Mouse (Mus musculus) brain, embryonic 18.5 days (tissue): Measurements from ENCODE around the gene Zc3h12a.

Experiments
- DNase-seq: peaks from one replicate; pipeline ENCODE4 v3.0.0-alpha.2; 2012; ENCODE audit warnings: low read depth, low spot score

Gene Zc3h12a

DNA sequence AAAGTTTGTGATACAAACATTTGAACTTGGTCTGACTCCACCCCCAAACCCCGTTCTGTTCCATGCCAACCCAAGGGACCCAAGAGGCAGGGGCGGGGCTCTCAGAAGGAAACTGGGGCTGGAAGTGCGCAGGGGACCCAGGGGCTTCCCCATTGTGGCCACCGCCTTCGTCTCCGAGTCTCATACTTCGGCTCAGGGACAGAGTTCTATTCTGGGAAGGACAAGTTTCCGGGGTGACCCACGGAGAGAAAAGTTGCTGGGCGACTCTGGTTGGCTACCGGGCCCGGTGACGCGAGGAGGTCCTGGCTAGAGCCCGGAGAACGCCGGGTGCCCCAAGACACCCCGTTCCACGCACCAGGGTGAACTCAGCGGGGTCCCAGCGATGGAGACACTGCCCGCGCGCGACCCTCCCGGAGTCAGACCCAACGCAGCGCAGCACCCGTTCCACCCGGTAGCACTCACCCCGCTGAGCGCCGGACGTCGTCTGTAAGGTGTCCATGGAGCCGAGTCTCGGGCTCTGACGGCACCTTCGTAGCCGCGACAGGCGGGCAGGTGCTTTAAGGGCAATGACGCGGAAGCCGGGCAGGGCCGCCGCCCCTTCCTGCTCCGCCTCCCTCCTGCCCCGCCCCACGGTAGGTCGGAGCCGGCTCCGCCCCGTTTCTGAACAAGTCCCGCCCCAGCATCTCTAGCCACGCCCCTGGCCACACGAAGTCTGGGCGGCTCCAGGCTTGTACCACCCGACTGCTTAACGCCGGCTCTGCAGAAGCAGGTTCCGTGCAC, at the start of gene Zc3h12a:
Gene Zc3h12a, minus strand, starts transcription at position 536 of the 780 bp plus-strand sequence.
- no peak for DNase-seq

DNA sequence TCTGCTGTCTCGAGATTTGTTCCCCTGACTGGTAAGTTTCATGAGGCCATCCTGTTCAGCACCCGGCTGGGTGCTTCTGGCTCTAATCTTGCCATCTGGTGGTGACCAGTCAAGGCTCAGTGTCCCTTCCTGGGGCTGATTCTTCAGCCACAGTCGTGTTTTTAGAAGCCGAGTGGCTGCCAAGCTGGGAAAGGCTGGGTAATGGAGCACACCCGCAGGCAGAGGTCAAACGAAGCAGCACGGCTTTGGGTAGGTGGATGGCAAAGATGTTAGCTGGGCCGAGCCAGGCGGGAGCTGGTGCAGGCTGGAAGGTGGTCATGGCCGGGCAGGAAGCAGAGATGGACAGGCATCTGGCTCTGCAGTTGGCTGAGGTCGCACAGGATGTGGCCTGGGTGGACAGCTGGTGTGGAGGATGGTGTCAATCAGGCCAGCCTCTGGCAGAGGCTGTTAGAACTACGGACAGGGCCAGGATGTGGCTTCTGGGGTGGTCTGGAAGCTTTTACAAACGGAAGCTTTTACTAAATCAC, 49.1 kb upstream of the Zc3h12a start:
- DNase-seq, result no peak

DNA sequence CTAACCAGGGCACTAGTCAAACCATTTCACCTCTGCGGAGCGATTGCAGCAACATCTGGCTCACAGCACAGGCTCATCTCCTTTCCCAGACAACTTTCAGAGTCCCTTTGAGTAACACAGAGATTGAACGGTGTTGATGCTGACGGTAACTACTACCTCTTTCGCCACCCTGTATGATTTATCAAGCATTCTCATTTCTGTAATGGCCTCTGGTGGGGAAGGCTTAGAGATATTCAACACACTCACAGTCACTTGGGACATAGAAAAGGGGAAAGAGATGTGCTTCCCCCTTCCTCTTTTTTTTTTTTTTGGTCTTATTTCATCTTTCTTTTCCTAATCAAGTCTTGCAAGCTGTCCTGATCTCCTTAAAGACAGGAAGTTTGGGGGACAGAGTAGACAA, 48.5 kb upstream of the Zc3h12a start:
- no peak for DNase-seq

DNA sequence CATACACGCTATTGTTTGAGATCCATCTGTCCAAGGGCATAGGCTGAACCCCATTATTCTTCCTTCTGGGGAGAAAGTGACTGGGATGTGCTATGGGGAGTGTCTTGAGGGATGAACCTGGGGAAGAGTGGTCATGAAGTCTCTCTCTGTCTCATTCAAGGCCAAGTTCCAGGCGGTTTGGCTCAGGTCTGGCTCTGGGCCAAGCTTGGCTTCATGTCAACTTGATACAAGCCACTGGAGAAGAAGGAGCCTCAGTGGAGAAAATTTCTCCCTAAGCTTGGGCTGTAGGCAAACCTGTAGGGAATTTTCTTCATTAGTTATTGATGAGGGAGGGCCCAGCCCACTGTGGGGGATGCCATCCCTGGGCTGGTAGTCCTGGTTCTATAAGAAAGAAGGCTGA, 48.0 kb upstream of the Zc3h12a start:
- DNase-seq, result no peak

DNA sequence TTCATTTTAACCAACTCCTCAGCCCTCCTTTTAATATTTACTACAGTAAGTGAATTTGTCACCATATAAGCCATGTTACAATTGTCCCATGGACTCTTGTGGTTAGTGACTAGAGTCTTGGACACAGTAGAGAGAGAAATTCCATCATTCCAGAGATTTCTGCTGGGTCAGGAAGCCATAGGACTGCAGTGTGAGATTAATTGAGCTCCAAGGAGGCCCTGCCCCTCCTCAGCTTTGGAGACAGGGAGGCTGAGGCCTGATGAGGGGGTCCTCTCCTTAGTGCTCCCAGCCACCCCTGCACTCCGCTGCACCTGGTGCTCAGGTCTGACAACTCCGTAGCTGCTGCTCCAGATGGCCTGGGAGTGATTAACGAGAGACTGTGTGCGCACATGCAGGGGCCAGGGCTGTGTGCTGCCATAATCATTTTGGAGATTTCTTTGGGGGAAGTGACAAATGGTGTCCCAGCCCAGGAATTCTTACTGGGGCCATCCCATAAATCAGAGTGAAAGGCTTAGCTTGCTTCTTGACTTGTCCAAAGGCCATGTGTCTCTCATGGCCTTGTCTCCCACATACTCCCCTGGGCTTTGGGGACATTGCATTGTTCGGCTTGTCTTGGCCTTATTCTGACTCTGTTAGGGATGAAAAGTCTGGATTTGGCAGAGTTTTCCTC, 47.0 kb upstream of the Zc3h12a start:
- DNase-seq, result no peak

DNA sequence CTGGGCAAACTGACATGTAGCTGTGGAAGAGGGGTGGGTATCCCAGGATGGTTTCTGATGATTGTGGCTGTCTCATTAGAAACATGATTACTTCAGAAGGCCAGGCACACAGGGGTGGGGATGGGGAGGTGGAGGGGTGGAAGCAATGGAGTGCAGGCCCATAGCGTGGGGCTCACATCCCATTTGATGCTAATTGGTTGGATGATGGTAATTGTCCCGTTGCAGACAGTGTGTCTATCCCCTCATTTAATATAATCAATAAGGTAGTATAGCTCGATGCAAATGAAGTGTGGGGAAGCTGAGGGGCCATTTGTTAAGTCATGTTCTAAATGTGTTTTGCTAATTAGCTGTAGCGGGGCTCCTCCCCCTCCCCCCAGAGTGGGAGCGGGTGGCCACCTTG, 45.5 kb upstream of the Zc3h12a start:
- DNase-seq, result no peak

DNA sequence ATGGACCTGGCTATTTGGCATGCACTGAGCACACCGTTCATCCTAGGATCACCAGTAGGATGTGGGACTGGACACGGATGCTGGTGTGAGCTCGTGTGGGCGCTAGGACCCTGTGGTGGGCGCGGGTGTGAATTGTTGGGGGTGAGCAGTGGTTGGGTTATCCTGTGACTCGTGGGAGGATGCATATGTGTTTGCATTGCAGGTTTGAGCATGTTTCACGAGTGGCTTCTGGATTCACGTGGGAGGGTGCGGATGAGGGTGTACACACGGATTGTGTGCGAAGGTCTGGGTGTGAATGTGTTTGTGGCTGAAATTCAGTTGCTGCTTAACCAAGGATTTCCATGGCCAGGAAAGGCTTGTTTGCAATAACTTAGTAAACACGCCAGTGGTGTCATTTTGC, 45.1 kb upstream of the Zc3h12a start:
- no peak for DNase-seq

DNA sequence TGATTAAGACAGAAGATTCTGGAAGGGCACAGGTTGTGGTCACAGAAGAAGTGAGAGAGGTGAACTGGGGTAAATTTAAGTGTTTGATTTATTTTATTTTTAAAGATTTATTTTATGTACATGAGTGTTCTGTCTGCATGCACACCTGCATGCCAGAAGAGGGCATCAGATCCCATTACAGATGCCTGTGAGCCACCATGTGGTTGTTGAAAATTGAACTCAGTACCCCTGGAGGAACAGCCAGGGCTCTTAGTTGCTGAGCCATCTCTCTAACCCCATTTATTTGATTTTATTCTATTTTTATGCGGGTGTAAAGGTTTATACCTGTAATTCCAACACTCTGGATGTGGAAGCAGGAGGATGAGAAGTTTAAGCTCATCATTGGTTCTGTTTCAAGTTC, 40.1 kb upstream of the Zc3h12a start:
- no peak for DNase-seq

DNA sequence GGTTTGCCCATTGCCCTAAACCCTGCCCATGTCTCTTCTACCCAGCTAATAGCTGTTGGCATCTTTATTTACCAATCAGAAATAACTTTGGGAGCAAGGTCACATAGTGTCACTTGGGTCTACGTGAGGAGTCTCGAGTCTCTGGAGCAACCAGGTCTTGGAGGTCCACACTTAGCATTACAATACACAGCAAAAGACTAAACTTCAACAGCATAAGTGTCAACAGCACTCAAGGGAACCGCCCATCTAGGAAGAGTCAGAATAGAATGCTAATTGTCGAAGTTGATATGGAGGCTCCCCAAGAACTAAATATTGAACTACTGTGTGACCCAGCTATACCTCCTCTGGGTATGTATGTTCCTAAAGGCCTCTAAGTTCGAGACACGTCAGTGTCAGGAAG, 37.2 kb upstream of the Zc3h12a start:
- DNase-seq, result no peak

DNA sequence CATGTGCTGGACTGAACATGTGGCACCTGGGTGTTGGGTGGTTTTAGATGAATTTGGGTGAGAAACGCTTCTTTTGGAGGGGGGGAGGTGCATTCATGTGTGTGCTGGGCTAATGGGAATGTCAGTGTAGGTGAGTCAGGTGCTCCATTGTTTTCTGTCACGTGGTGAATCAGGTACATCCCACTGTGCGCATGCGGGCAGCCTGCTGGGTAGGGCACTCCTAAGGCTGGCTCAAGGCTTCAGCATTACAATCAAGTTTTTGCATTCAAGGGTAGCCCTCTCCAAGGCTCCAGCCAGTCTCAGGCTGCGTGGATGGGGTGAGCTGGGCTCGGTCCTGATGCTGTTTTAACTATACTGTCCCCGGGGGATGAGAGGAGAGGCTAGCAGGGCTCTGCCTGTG, 35.1 kb upstream of the Zc3h12a start:
- no peak for DNase-seq

DNA sequence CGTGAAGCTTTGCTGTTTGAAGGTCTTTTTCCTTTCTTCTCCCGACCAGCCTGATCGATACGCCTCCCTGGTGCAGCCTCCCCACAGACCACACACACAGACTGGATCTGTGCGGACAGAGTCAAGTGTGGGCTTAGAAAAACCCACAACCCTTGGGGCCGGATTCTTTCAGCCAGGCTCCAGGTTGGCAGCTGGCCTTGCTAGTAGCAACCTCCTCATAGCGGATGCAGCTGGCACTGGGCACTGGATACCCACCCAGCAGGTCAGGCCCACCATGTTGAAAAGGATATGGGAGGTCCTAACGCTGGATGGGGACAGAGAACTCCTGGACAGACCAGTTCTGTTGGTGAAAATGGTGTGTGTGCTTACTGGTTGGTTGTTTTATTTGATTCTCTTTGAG, 33.8 kb upstream of the Zc3h12a start:
- DNase-seq, result no peak

DNA sequence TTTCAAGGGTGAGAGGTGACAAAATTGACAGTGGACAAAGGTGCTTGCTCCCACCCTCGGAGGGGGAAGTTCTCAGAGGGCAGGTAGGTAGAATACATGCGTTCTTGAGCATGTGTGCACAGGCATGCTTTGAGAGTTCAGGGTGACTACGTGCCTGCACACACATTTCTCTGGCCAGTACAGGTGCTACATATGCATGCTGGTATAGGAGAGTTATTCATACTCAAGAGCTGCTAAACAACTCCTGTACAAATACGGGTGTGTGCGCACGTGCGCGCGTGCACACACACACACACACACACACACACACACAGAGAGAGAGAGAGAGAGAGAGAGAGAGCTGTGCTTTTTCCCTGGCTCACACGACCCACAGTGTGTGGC, 33.3 kb upstream of the Zc3h12a start:
- no peak for DNase-seq

DNA sequence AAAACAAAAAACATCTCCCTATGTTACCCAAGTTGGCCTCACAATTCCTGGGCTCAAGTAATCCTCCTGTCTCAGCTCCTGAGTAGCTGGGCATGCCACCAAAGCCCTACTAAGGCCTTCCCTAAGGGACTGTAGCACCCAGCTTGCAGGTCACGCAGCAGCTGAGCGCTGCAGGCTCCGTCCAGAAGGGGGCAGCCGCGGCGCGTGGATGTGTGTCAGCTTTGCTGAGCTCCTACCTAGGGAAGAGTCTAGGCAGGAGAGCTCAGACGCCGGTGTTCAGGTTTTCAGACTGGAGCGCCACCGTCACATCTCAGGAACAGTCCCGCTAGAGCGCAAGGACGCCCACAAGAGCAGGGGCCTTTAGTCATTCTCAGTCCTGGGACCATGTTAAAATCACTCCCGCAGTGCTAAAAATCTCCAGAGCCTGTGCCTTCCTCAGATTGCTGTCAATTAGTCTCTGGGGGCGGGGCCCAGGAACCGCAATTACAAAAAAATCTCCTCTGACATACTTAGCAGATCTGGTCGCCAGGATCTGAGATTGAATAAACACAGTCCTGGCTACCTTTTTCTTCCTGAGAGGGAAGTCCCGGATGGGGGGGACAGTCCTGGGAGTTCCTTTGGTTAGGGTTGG, 32.8 kb upstream of the Zc3h12a start:
- peak; percentile 66 for DNase-seq

DNA sequence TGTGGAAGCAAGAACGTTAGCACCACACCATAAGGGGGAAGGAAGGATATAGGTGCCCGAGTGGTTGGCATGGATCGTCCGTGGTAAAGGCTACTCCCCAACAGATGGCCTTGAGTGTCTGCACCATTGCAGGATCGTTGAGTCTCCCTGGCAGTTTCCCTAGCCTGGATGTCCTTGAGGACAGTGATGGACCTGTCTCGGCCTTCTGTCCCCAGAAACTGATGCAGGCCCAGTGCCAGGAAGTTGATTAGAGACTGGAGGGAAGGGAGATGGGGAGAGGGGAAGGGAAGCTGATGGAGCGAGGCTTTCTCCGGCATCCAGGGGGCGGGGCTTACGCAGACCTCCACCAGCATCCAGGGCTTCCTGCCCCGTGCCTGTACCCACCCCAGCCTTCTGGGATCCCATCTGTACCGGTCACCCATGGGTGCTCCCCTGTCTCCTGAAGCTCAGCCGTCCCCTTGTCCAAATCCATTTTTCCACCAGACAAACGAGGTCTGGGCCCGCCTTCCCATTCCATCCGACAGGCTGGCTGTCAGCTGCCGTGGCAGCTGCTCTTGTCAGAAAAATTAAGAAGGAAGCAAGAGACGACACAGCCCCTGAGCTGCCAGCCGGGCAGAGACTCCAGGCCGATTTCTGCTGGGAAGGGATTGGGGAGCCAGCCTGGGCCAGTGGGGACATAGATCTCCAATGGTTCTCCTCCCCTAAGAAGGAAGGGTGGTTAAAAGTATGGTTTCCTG, 31.1 kb upstream of the Zc3h12a start:
- no peak for DNase-seq

DNA sequence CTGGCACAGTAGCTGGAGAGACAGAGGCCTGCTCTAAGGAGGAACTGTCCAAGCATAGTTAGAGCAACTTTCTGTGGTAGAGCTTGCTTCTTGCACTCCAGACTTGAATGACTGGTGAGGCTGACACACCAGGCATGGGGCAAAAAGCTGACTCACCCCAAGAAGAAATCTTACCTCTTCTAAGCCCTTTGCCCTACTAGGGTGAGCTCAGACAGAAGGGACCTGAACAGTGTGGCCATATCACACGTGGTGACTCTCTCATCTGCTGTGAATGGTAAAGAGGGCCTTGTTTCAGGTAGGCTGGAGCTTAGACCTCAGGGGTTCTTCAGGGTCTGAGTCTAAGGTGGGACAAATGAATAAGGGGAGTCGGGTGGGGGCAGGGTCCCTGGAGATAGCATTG, 30.4 kb upstream of the Zc3h12a start:
- no peak for DNase-seq

DNA sequence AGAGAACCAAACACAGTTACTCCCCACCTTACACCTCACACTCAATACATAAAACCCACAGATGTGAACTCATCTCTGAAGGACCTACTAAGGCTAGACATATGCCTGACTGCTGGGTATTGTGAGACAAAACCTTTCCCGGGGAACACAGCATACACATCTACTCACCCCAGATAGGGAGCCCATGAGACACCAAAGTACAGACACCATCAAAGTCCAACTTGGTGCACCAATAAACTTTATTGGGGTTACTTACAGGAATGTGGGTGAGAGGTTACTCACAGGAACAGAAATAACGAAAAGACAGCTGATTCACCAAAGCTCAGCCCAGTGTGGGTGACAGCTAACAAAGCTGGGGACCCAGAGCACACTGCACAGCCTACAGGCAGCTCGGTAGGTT, 29.7 kb upstream of the Zc3h12a start:
- no peak for DNase-seq

DNA sequence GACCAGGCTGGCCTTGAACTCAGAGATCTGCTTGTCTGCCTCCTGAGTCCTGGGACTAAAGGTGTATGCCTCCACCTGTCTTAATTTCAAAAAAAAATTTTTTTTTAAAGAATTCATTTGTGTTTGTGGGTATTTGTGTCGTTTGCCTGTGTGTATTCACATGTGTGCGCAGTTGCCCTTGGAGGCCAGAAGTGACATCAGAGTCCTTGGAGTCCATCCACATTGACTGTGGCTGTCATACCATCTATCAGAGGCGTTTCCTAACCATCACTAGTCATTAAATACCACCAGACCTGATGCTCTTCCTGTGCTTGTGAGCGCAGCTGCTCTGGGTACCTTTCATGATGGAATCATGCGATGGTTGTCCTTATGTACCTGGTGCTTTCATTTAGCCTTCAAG, 28.0 kb upstream of the Zc3h12a start:
- no peak for DNase-seq

DNA sequence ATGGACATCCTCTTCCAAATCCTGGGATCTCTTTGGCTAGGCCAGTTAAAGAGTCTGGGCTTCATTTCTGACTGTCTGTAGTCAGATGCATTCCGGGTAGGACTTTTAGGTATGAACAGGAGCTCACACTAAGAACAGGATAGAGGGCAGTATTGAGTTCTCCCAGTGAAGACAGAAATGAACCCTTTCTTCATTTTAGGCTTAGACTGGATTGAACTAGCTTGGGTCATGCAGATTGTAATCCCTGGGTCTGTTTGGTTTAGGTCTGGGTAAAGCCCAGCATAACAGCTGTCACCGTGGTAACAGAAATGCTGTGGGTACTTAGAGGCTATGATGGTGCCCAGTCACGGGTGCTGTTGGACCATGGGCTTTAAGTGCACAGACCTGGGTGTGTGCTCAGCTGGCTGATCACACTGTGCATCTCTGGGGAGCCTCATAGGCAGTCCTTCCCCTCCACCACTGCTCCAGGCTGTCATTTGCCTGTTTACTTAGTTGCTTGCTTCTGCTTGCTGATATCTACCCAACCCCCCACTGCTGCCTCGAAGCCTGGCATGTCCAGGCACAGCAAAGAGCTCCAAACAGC, 26.1 kb upstream of the Zc3h12a start:
- DNase-seq, result no peak

DNA sequence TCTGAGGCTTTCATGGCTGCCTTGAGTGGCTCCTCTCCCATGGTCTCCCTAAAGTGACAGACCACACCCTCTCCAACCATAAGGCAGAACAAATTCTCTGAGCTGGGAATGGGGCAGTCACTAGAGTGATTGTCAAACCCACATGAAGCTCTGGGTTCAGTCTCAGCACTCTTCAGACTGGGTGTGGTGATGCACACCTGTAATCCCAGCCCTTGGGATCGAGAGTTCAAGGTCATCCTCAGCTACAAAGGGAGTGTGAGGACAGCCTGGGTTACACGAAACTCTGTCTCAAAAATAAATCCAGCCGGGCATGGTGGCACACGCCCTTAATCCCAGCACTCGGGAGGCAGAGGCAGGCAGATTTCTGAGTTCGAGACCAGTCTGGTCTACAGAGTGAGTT, 24.8 kb upstream of the Zc3h12a start:
- no peak for DNase-seq

DNA sequence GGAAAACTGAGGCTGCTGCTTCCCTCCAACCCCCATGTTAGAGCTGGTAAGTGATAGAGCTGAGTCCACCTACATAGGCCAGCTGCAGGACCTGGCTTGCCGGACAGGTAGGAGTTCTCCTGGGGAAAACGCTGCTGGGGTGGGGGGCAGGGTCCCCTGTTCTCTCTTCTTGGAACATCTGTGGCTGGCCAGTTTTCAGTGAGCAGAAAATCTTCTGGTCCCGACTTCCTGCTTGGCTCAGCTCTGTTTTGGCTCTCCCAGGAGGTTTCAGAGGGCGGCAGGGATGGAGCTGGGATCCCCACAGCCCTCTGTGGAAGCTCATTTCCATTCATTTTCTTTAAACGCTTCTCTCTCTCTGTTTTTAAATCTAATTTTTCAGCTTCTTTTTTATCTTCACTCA, 21.8 kb upstream of the Zc3h12a start:
- no peak for DNase-seq

DNA sequence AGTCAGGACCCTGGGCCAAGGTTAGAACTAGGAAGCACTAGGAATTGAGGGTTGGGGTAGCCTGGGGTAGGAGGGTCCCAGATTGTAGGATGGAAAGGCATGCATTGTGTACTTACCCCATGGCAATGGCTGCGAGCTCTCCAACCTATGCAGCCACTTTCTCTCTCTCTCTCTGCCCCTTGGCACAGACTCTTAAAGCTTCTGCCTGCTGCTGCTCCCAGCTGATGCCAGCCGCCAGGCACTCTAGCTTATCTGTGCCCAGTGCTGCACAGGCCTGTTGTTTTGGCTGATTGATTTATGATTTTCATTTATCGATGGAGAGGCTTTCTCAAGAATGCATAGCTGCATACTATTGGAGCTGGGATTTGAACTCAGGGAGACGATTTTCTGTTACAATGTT, 20.3 kb upstream of the Zc3h12a start:
- no peak for DNase-seq

DNA sequence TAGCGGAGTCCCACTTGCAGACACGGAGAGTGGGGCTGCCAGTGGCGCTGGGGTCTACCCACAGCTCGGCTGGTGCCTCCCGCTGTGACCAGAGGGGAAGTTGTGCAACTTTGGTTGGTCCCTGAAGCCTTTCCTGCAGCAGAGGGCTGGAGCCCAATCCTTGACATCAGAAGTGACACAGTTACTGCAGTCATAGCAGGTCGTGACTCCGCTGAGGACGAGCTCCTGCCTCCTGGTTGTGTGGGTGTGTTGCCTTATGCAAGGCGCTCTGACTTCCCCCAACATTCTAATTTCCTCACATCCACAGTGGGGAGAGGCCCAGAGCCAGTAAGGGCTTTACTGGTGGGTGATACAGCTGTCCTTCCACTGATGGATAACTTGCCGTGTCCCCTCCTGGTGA, 17.6 kb upstream of the Zc3h12a start:
- DNase-seq, result no peak
